Mouse (Mus musculus) kidney, postnatal 0 days (tissue): Measurements from ENCODE around the gene Aldh16a1. TPM values are rescaled to one million over a fixed set of nuclear protein-coding genes. Genes with fewer than 3 reads are reported as not detected.
"Not testable (repeated sequence)": the region's sequence is repeated elsewhere in the genome, so short reads cannot be mapped to it uniquely, and the experiment has no call there.

ENCODE experiments used
- ATAC-seq: fragments of 200-750 bp; cut with Nextera tagmentation; replicated peaks from 2 replicates; pipeline ENCODE4 v1.8.0; 2017; ENCODE audit warnings: low read depth, moderate number of reproducible peaks, moderate TSS enrichment, moderate library complexity; ENCODE audit not compliant: low FRiP score
- DNase-seq: peaks from one replicate; pipeline ENCODE4 v3.0.0-alpha.2; 2016; ENCODE audit warnings: low spot score
- H3K27ac ChIP-seq: fragments of 300-500 bp; sonication (generic); 2 replicates; pipeline ENCODE4 v1.5.1; 2014; ENCODE audit warnings: mild to moderate bottlenecking
- H3K27me3 ChIP-seq: fragments of 300-500 bp; sonication (generic); 2 replicates; pipeline ENCODE4 v1.6.1; 2014; ENCODE audit warnings: low read length, mixed read lengths; ENCODE audit not compliant: insufficient read depth
- H3K36me3 ChIP-seq: fragments of 300-500 bp; sonication (generic); 2 replicates; pipeline ENCODE4 v1.6.1; 2014; ENCODE audit warnings: low read length, mixed read lengths; ENCODE audit not compliant: insufficient read depth
- H3K4me1 ChIP-seq: fragments of 300-500 bp; sonication (generic); replicated peaks from 2 replicates; pipeline ENCODE4 v1.6.1; 2014; ENCODE audit warnings: antibody characterized with exemption, low read length, mixed read lengths; ENCODE audit not compliant: insufficient read depth
- H3K4me2 ChIP-seq: fragments of 300-500 bp; sonication (generic); 2 replicates; pipeline ENCODE4 v1.6.1; 2014; ENCODE audit warnings: mild to moderate bottlenecking, low read length, moderate library complexity, mixed read lengths
- H3K4me3 ChIP-seq: fragments of 300-500 bp; sonication (generic); replicated peaks from 2 replicates; pipeline ENCODE4 v1.5.1; 2014; ENCODE audit warnings: low read depth, low read length
- H3K9ac ChIP-seq: fragments of 300-500 bp; sonication (generic); 2 replicates; pipeline ENCODE4 v1.6.1; 2014; ENCODE audit warnings: low read depth, low read length
- H3K9me3 ChIP-seq: fragments of 300-500 bp; sonication (generic); replicated peaks from 2 replicates; pipeline ENCODE4 v1.6.1; 2016; ENCODE audit warnings: low read length, inconsistent platforms, mixed read lengths
- CTCF ChIP-seq: IDR thresholded peaks from 2 replicates; pipeline ENCODE4 v1.5.1; 2016; ENCODE audit warnings: antibody characterized with exemption, low read depth, mild to moderate bottlenecking, moderate library complexity
- WGBS: fragments of 180-500 bp; shearing (Covaris S2); extraction: QIAGEN DNeasy Blood & Tissue Kit; methylation state at CpG from one replicate; pipeline ENCODE4 v1.1.7; 2014; 5-methylcytosine and 5-hydroxymethylcytosine counted together
- polyA plus RNA-seq: library from polyadenylated mRNA; unstranded; fragments of >200 nt; fragmentation: Nextera tagmentation; extraction: Ambion mirVana; gene quantifications from 2 replicates; pipeline ENCODE4 v1.2.1, GENCODE M21; 2015

Gene Aldh16a1
- polyA plus RNA-seq, 1 experiment from 2014 or later, result 55.4 TPM

DNA sequence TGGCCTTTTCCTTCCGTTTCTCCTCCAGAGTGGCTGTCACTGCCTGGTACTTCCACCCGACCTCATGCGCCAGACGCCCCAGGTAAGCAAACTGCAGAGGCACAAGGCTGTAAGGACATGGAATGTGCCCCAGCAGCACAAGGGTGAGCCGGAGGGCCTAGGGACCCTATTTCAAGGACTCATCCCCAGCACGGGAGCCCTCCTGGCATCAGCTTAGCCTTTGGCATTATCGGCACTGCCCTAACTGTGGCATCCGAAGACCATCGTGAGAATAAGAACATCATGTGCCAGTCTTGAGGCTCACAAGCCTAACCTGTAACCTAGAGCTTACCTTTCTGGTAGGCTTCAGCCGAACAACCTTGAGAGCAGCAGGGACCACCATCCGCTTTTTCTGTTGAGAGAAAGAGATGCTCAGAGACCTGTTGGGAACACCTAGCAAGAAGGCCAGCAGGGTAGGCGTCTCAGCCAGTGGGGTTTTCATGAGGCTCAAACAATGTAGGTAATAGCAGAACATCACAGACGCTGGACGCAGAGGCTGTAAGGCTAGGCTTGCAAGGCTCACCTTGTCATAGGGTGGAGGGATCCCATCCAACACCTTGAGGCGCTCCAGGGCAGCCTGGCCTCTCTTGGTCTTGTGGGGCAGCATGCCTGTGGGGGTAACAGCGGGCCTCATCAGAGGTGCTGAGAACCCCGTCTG, 28.1 kb downstream of the Aldh16a1 start:
- no peaks in the 10 kb centered on the region for H3K9me3 ChIP-seq
- H3K4me1 ChIP-seq, result peaks cover 40% of the 10 kb centered on the region; the same call in 1 of the 2 replicates
- 71% methylated on average over 17 of the region's 17 CpGs for WGBS
- no peak for TF ChIP-seq CTCF
- no peaks in the 10 kb centered on the region for H3K27me3 ChIP-seq
- peak overlapping the region; percentile 96; the same call in 1 of the 2 replicates for H3K9ac ChIP-seq
- H3K27ac ChIP-seq, result peak overlapping the region; percentile 87; the same call in 1 of the 2 replicates
- peak overlapping the region; percentile 82 for H3K4me2 ChIP-seq
- DNase-seq, result no peak
- peak overlapping the region; percentile 85; the same call in 1 of the 2 replicates for H3K4me3 ChIP-seq
- no peak for ATAC-seq
- H3K36me3 ChIP-seq, result peaks cover 39% of the 10 kb centered on the region

DNA sequence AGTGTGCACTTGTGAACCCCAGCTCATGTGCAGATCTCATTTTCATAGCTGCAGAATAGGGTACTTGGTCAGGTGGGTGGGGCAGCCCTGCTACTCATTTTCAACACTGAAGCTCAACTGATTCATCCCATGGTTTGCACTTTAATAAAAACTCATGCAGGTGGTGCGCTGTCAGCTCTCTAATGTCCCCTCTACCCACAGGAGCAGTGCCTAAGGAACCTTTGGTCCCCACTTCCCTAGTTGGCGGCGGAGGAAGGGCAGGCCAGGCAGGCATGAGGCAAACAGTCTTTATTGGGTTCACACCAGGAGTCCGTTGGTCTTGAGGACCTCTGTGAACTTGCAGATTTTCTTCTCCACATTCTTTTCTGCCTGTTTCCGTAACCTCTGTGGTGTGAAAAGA, 28.7 kb downstream of the Aldh16a1 start:
- Histone ChIP-seq H3K27ac (peak overlapping the region; percentile 80; the same call in 1 of the 2 replicates), H3K36me3 (peaks cover 45% of the 10 kb centered on the region), H3K4me1 (peaks cover 40% of the 10 kb centered on the region; the same call in 1 of the 2 replicates)
- not testable (repeated sequence) for H3K4me2 ChIP-seq, H3K9me3 ChIP-seq, ATAC-seq, H3K4me3 ChIP-seq, DNase-seq, H3K9ac ChIP-seq, H3K27me3 ChIP-seq
- 63% methylated on average over 5 of the region's 5 CpGs for WGBS

DNA sequence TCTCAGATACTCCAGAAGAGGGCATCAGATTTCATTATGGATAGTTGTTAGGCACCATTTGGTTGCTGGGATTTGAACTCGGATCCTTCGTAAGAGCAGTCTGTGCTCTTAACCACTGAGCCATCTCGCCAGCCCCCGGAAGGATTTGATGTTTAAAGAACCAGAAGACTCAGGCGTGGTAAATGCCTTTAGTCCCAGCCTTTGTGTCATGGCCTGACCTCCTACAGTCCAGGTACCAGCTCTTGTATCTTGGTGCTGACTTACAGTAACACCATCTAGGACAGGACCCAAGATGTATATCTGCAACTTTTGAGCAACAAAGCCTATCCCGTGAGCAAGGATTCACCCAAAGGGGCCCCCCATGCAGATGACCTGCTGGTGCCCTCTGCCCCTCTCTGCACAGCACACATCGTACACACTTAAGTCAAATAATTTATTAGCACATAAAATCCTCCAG, 29.2 kb downstream of the Aldh16a1 start:
- no peak for DNase-seq
- peaks cover 40% of the 10 kb centered on the region; the same call in 1 of the 2 replicates for H3K4me1 ChIP-seq
- no peak overlapping the region for H3K4me3 ChIP-seq
- ATAC-seq, result no peak
- WGBS, result 17% methylated on average over 7 of the region's 7 CpGs
- no peaks in the 10 kb centered on the region for H3K27me3 ChIP-seq
- H3K36me3 ChIP-seq, result peaks cover 49% of the 10 kb centered on the region
- no peaks in the 10 kb centered on the region for H3K9me3 ChIP-seq
- H3K4me2 ChIP-seq, result no peak overlapping the region
- peak; percentile 53 for TF ChIP-seq CTCF
- H3K27ac ChIP-seq, result peak overlapping the region; percentile 80
- no peak overlapping the region for H3K9ac ChIP-seq

DNA sequence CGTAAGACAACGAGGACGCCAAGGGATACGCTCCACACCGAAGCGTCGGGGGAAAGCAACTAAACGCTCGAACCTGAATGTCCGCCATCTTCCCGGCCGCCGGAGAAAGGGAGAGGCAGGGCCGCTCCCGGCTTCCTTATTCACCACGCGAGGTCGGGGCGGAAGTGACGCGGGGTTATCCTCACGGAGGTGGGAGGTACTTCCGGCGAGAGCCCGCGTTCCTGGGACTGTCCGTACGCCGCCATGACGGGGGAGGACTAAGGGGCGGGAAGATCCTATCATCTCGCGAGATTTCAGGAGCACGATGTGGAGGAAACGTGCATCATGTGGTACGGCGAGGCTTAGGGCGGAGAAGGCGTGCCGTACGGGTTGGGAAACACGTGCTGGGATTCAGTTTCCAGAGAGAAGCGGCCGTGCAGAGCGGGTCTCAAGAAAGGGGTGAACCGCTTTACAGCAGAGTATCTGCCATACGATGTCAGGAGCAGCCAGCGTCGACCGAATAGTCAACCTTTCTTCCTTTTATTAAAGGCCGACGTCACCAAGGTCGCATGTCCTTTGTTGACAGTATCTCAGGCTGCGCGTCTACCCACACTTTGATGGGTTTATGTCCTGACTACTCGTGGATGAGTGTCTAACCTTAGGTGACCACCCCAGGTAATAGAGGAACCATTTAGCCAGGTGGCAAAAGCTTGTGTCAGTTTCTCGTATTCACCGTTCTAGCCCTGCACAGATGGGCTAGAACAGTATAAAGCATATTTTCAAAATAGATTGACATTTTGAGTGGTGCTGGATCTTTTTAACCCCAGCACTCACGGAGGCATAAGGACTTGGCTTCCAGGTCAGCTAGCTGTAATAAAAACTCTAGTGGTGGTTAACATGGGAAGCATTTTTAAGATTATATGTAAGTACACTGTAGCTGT, 29.9 kb downstream of the Aldh16a1 start, which contains the start of gene Rps11:
Gene Rps11 (minus strand): TSS at position 216 of the 920 bp plus-strand sequence.
- H3K9me3 ChIP-seq, result no peaks in the 10 kb centered on the region
- TF ChIP-seq CTCF, result no peak
- peak; percentile 84 for ATAC-seq
- peaks cover 36% of the 10 kb centered on the region; the same call in 1 of the 2 replicates for H3K4me1 ChIP-seq
- peaks cover 56% of the 10 kb centered on the region for H3K36me3 ChIP-seq
- peak within 1 kb of the TSS; percentile 95 for H3K4me2 ChIP-seq
- H3K4me3 ChIP-seq, result peak within 1 kb of the TSS; percentile 94
- under 1% methylated on average over 59 of the region's 59 CpGs for WGBS
- H3K27me3 ChIP-seq, result no peaks in the 10 kb centered on the region
- H3K9ac ChIP-seq, result peak within 1 kb of the TSS; percentile 97
- H3K27ac ChIP-seq, result peak within 1 kb of the TSS; percentile 93
- DNase-seq, result peak; percentile 99

DNA sequence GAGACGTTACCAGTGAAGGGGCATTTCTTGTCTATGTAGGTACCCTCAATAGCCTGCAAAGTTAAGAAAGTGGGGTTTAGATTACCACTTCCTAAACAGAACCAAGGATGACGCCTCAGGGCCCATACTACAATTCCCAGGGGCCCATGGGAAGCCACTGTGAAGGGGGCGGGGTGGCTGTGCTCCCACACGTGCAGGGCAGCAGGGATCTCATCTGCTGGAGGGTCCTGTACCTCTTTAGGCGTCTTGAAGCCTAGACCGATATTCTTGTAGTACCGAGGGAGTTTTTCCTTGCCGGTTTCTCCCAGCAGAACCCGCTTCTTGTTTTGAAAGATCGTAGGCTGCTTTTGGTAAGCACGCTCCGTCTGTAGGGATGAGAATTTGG, 31.2 kb downstream of the Aldh16a1 start:
- 14% methylated on average over 12 of the region's 12 CpGs for WGBS
- no peak for TF ChIP-seq CTCF
- DNase-seq (peak; percentile 58), ATAC-seq (no peak)
- H3K27ac ChIP-seq, result no peak overlapping the region; the same call in 1 of the 2 replicates
- H3K36me3 ChIP-seq, result peaks cover 60% of the 10 kb centered on the region
- H3K4me2 ChIP-seq, result peak overlapping the region; percentile 95
- peaks cover 31% of the 10 kb centered on the region; the same call in 1 of the 2 replicates for H3K4me1 ChIP-seq
- H3K9ac ChIP-seq, result peak overlapping the region; percentile 97
- peak overlapping the region; percentile 94 for H3K4me3 ChIP-seq
- H3K27me3 ChIP-seq, result no peaks in the 10 kb centered on the region
- H3K9me3 ChIP-seq, result no peaks in the 10 kb centered on the region

DNA sequence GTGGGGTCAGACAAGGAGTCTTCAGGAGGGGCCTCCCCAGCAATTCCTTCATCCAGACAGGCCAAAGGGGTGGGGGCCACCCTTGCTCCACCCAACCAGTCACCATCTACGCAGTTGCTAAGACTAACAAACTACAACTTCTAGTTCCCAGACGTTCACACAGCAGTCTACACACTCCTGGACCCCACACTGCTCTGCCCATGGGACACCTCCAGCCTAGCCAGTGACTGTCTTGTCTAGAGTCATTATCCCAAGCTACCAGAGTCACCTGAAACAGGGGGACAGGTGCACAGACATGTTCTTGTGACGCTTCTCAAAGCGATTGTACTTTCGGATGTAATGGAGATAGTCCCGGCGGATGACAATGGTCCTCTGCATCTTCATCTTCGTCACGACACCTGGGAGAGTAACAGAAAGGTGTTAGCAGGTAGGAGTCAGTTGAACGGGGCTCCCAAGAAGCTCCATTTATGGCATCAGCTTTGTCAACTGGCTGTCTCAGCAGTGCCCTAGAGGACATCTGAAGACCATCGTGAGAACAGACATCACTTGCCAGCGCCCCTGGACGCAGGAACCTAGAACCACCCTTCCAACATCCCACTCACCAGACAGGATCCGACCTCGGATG, 31.7 kb downstream of the Aldh16a1 start:
- peak overlapping the region; percentile 94; the same call in 1 of the 2 replicates for H3K4me3 ChIP-seq
- WGBS, result 76% methylated on average over 15 of the region's 15 CpGs
- TF ChIP-seq CTCF, result no peak
- no peak for ATAC-seq
- no peak for DNase-seq
- H3K9ac ChIP-seq, result peak overlapping the region; percentile 97; the same call in 1 of the 2 replicates
- no peak overlapping the region for H3K27ac ChIP-seq
- no peaks in the 10 kb centered on the region for H3K9me3 ChIP-seq
- peaks cover 60% of the 10 kb centered on the region for H3K36me3 ChIP-seq
- no peaks in the 10 kb centered on the region for H3K27me3 ChIP-seq
- H3K4me2 ChIP-seq, result peak overlapping the region; percentile 95
- H3K4me1 ChIP-seq, result peaks cover 31% of the 10 kb centered on the region; the same call in 1 of the 2 replicates
